Mouse (Mus musculus) ES-Bruce4 (cell line): ENCODE measurements around the gene Gm49027.

ENCODE experiments used
- CTCF ChIP-seq: IDR thresholded peaks from one replicate; pipeline ENCODE4 v1.8.1; 2011; ENCODE audit warnings: low read depth, low read length
- POLR2A ChIP-seq: IDR thresholded peaks from one replicate; pipeline ENCODE4 v1.8.1; 2011; ENCODE audit warnings: low read length; ENCODE audit not compliant: insufficient read depth

DNA sequence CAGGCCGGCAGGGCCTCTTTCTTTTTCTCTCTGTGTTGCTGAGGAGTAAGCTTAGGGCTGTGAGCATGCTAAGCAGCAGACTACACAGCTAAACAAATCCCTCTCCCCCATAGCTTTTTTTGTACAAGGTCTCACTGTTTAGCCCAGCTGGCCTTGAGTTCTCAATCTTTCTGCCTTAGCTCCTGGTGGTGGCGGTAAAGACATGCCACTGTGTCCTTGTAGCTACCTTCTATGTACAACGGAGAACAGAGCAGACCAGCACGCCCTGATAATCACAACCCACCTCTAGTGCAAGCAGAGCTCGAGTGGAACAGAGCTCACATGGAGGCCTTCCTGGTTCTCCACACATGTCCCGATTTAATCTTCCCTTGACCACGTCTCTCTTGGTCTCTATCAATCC lies 3.4 kb upstream of the Gm49027 start:
- TF ChIP-seq CTCF (no peak), POLR2A (no peak)
